Mouse (Mus musculus) right cerebral cortex, postnatal 14 days (tissue): ENCODE measurements around the gene Ist1.

ENCODE experiments used
- DNase-seq: peaks from one replicate; pipeline ENCODE4 v3.0.0; 2022

The Ist1 gene

DNA sequence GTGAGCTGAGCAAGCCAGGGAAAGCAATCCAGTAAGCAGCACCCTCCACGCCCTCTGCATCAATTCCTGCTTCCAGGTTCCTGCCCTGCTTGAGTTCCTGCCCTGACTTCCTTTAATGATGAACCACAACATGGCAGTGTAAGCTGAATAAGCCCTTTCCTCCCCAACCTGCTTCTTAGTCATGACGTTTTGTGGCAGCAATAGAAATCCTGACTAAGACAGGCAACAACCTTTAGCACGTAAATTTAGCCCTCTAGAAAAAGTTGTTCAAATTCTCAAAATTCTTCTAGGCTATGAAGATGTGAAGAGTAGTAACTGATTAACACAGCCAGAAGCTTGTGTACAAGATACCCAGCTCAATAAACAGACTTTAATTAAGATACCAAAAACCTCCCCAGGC is 11.5 kb downstream of the Ist1 start:
- no peak for DNase-seq

DNA sequence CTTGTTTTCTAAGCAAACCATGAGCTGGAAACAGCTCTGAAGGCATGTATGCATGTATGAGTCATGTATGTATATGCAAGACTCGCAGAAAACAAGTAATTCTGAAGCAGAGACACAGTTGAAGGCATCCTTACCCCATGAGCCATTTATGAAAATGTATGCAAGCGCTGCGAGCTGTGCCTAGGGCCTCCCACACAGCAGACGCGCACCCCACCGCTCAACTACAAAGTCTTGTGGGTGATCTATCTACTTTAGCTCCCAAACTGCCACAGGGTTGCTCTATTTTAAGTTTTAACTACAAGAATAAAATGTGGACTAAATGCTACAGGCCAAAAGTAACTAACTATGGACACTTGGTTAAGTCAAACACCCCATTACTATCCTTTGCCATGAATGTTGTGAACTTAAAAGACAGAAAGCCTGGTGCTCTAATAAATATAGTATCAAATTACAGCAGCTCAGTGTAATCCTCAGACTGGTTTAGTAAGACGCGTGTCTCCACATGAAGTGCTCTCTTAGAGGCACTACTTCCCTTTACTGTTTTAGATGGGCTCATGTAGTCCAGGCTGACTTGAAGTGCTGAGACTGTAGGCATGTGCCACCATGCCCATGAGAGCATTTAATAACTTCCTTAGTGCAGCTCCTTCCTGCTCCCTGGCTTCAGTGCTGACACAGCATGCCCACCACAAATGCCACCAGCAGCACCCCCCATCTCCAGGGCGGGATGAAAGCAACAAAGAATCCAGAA is 17.0 kb downstream of the Ist1 start:
- DNase-seq, result peak; percentile 39

DNA sequence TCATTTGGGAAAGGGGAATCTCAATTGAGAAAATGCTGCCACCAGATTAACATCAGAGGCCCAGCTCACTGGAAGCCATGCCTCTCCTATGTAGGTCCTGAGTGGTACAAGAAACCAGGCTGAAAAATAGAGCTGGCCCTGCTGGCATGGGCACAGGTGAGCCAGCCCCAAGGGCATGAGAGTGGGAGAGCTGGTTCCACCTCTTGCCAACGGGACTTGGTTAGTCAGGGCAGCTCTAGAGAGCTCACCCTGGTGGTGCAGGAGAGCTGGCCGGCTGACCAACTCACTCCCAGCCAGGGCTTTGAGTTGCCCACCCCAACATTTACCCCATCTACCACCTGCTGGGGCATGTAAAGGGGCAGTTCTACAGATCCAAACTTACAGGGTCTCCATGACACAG is 19.5 kb downstream of the Ist1 start:
- DNase-seq, result no peak

DNA sequence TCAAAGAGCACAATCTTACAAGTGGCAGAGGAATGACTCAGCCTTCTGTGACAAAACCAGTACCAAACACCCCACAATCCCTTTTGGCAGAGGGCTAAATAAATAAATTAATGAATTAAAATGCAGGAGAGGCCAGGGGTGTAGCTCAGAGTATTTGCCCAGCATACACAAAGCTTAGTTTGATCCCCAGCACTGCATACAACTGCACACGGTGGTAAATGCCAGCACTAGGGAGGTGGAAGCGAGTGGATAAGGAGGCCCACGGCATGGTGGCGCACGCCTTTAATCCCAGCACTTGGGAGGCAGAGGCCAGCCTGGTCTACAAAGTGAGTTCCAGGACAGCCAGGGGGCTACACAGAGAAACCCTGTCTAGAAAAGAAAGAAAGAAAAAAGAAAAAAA is 20.4 kb downstream of the Ist1 start:
- no peak for DNase-seq

DNA sequence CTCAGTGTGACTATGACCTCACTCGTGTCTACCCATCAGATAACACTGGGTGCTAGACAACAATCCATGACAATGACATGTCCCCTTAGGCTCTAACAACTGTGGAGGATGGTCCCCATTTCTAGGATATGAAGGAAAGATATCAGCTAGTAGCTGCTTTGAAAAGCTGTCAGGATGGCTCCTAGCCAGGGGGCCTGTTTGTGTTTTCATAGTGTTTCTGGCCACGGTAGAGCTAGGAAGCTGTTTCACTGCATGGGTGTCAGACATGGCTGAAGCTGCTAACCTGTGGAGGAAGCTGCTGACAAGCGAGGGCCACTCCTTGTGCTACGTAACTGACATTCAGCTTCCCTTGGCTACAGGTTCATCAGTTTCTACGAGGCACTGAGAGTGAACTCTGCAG is 26.4 kb downstream of the Ist1 start:
- no peak for DNase-seq

DNA sequence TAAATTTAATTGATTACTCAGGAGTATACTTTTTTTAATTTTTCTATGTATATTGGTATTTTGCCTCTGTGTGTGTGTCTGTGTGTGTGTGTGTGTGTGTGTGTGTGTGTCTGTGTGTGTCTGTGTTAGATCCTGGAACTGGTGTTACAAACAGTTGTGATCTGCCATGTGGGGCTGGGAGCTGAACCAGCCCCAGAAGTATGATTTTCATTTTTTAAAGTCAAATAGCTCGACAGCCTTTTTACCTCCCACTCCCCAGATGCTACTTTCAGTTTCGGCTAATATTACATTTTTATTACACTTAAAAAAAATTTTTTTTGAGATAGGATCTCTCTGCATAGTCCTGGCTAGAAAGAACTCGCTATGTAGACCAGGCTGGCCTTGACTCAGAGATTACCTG is 30.7 kb downstream of the Ist1 start:
- no peak for DNase-seq

DNA sequence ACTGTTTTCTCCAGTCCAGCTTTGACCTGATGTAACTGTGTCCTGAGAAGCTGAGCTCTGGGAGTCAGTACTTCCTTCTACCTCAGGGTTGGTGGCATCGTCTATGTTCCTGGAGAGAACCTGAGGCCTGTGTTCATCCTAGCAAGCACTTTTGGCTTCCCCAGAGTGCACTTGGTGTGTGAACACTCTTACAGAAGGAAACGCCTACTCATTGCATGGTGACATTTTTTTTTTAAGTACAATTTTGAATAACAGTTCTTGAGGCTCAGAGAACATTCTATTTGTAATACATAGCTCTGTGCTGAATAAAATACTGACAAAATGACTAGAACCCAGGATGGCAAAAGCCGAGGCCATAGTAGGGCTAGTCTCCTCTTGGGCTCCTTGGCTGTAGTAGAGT is 36.2 kb downstream of the Ist1 start:
- DNase-seq, result no peak

DNA sequence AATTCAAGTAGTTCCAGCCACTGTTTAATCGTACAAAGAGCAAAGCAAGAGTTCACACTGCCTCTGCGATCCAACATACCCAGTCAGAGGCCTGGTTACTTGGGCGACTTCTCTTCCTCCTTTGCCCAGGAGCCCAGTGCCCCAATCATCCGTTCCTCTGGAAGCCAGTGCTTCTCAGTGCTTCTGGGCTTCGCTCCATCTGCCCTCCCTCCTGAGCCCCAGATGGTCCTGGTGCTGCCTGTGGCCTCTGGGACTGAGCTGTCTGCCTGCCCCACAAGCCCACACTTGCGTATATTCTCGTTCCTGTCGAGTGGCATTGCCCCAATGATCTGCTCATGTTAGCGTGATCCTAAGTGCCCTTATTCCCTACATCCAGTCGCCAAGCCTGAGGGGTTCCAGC is 42.3 kb downstream of the Ist1 start:
- no peak for DNase-seq

DNA sequence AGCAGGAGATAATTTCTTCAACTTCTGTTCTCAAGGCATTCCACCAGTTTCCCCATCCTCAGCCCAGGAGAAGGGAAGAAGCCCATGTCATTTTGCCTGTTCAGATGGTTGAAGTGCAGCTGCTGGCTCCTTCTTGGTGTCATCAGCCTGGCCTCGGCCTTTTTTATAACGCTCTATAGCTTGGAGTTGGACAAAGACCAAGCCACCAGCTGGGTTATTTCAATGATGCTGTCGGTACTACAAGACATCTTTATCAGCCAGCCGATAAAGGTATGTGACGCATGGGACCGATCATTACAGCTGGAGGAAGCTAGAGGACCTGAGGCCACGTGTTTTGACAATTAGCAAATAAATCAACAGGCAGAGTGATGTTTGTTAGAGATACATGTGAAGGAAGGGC is 44.6 kb downstream of the Ist1 start:
- no peak for DNase-seq

DNA sequence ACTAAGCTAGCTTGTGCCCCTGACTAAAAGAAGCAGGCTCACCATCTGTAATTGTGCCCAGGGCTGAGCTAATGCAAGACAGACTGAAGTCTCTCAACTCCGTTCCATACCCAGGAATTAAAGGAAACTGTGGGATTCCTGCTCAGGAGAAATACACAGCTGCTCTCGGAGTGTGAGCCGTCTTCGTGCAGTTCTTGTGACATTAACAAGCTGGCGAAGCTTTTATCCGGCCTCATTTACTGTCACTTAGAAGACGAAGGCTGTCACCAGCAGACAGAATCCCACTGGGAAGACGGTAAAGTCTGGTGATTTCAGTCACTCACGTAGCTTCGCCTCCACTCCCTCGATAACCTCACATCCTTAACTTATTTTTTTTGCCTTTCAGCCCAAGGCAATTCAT is 45.7 kb downstream of the Ist1 start:
- no peak for DNase-seq

DNA sequence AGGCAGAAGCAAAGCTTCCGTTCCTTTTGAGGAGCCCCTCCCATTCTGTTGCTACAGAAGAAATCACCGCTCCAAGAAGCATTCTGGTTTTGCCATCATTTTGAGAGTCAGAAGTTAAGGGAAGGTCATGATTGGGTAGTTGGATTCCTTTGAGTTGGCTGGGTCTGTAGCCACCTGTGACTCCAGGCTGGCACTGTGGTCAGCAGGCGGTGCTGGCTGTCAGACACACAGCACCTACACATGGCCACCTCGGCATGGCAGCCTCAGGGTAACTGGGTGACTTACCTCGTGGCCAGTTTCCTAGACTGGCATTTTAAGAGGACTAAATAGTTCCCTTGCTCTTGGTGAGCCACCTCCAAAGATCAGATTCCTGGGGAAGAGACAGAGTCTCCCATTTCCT is 51.8 kb downstream of the Ist1 start:
- no peak for DNase-seq

DNA sequence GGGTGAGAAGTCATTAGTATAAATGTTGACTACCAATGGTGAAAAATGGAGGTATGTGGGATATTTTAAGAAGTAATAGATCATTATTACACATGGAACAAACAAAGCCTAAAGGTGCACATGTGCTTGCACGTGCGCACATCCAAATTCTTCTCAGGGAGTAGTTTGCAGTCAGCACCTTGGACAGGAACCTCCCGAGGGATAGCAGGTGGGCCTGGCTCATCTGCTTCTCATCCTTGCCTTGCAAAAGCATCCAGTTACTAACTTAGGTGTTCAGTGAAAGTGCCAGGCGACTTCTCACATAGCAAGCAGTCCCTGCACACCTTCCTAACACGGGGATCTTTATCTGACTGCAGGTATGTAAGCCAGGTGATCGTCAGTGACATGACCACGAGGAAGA is 52.6 kb downstream of the Ist1 start:
- no peak for DNase-seq

DNA sequence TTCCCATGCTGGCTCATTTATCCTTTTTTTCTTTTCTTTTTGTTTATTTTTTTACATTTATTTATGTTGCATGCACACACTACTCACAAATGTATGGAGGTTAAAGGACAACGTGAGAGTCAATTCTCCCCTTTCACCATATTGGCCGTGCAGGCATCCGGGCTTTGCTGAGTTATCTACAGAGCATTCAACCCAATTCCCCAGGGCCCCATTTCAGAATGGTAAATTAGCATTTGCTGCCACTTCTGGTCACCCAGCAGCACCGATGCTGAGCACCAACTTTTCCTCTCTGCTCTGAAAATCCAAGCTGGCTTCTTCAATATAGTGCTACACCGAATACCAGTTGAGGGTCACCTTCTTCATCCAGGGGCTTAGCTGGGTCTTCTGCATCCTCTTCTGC is 54.2 kb downstream of the Ist1 start:
- DNase-seq, result no peak

DNA sequence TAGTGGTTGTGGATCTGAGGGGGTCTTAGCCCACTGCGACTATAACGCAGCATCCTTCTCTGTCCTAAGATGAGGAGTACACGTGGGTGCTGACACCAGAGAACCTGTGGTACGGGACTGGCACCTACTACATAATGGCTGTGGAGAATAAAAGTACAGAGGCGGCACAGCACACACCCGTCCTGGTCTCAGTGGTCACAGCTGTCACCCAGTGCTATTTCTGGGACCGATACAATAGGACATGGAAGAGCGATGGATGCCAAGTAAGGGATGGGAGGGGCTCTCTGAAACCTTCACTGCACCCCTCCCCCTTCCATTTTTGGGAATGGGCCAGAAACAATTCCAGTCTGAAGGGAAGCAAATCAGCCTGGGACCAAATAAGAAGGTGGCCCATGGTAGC is 57.9 kb downstream of the Ist1 start:
- no peak for DNase-seq

DNA sequence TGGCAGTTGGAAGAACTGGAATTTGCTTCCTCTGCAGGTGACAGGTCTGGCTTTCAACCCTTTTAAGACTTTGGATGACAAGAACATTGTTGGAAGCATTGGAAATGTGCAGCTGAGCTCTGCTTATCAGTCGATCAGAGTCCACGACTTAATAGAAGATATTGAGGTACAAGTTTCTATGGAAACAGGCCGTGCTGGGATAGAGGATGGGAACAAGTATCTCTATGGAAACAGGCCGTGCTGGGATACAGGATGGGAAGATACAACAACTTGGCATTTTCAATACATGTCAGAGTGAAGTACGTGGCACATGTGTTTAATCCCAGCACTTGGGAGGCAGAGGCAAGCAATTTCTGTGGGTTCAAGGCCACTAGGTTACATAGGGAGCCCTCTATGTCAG is 60.6 kb downstream of the Ist1 start:
- DNase-seq, result no peak

DNA sequence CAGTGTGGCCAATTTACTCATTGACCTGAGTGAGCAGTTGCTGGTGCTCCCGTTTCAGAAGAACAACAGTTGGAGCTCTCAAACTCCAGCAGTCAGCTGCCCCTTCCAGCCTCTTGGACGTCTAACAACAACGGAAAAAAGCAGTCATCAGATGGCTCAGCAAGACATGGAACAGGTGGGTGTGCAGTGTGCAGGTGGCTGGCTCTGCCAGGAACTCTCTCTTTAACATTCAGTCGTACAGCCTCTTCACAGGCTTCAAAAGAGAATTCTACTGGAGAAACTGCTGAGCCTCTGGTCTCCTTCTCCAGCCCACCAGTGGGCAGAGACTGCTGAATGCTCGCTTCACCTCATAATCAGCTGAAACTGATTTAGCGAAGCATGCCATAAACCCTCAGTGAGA is 64.4 kb downstream of the Ist1 start:
- DNase-seq, result no peak
